Mouse (Mus musculus) cerebellum, adult 18-20 months (tissue): Measurements from ENCODE around the gene Col18a1.

Experiments used
- DNase-seq, 2 experiments: peaks; one replicate each; pipeline ENCODE4 v3.0.0; 2021

Gene Col18a1

DNA sequence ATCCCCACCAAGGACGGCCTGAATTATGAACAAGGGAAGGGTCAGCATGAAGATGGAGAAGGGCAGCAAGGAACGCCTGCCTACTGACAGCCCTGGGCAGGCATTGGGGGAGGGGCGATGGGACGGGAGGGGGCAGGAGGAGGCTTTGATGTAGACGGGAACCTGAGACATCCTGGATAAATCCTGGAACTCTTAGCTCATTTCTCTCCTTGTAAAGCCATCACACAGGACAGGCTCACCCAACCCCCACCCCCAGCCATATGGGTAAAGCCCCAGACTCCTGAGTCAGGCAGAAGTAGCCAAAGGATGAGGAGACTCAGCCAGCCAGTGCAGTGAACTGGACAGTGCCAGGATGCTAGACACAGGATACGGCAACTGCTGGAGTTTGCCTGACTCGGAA lies 161.4 kb downstream of the Col18a1 start:
- no peak for DNase-seq
